Mouse (Mus musculus): ENCODE measurements around the gene Baiap2. TPM values are rescaled to one million over a fixed set of nuclear protein-coding genes. Genes with fewer than 3 reads are reported as not detected.
A peak's percentile ranks its signal among the peaks of the same experiment; 100 is the strongest.

Baiap2 gene
- total and polyA plus RNA-seq, 2 experiments = 11.6 to 45.6 TPM

DNA sequence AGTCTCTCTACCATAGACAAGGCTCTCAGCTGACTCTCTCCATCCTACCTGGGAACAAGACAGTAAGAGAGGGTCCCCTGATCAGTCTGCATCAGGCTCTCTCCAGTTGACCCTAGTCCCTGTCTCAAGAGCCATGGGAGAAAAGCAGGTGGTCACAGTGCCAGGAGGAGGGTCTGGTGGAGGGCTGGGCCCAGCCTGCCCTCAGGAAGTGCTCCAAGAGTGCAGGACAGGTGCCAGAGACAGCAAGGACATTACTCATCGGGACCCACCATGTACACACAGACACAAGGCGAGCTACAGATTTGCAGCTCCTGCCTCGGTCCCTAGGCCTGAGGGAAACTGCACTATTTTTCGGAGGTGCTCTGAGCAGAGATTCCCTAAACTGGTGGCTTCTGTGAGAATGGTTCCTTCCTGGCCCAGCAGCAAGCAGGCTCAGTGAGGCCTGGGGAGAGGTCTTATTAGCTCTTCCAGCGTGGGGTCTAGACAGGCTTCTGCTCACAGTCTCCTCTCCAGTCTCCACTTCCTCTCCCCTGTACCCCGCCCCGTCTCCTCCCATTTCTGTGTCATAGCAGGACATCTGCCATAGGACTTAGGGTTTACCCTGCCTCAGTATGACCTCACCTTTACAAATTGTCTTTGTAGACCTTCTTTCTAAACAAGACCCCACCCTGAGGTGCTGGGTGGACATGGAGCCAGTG, 99.7 kb downstream of the Baiap2 start:
- no peak for TF ChIP-seq POLR2A (IDR thresholded peaks at IDR 0.05; ENCODE audit: extremely low read depth, insufficient read depth, low read length)
- no peaks in the 10 kb centered on the region for H3K36me3 ChIP-seq (ENCODE audit: control insufficient read depth, insufficient read depth, low read length)
- H3K79me2 ChIP-seq (ENCODE audit: control insufficient read depth, insufficient read depth, low read length) = no peaks in the 10 kb centered on the region
- no peak overlapping the region for H3K4me3 ChIP-seq (ENCODE audit: insufficient read depth, low read depth, low read length)
- DNase-seq (ENCODE audit: extremely low read depth, low read depth, low spot score) = no peak
- H3K4me1 ChIP-seq (ENCODE audit: control insufficient read depth, insufficient read depth, low read length) = peaks cover 3% of the 10 kb centered on the region; the same call in 1 of the 2 replicates
- WGBS = 71% methylated on average over 7 of the region's 7 CpGs
- peaks cover 5% of the 10 kb centered on the region; the same call in 1 of the 2 replicates for H3K27me3 ChIP-seq (ENCODE audit: control insufficient read depth, insufficient read depth, low read length)
- no peak overlapping the region for H3K9ac ChIP-seq (ENCODE audit: low read depth, low read length)
- peak overlapping the region; percentile 62 for H3K27ac ChIP-seq (replicated peaks; ENCODE audit: insufficient read depth, low read depth, low read length)

DNA sequence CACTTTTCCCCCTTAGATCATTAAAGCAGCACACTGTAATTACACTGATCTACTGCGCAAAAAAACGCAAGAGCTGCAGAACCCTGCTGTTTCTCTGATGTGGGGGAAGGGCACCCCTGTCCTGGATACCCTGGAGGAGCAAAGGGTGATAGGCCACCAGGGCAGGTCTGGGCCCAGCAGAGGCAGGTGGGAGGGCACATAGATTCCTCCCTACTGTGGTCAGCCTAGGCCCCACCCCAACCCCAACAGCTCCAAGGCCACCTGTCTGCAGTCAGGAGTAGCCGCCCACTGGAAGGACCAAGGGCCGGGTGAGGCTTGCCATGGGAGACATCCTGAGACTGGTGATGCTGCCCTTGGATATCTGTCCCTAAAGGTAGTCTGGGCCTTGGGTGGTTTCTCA, 102.8 kb downstream of the Baiap2 start:
- no peaks in the 10 kb centered on the region for H3K79me2 ChIP-seq (ENCODE audit: control insufficient read depth, insufficient read depth, low read length)
- no peak overlapping the region for H3K27ac ChIP-seq (replicated peaks; ENCODE audit: insufficient read depth, low read depth, low read length)
- 70% methylated on average over 4 of the region's 4 CpGs for WGBS
- H3K9ac ChIP-seq (ENCODE audit: low read depth, low read length) = no peak overlapping the region
- peaks cover 3% of the 10 kb centered on the region; the same call in 1 of the 2 replicates for H3K4me1 ChIP-seq (ENCODE audit: control insufficient read depth, insufficient read depth, low read length)
- no peak for DNase-seq (ENCODE audit: extremely low read depth, low read depth, low spot score)
- no peaks in the 10 kb centered on the region for H3K36me3 ChIP-seq (ENCODE audit: control insufficient read depth, insufficient read depth, low read length)
- H3K4me3 ChIP-seq (ENCODE audit: insufficient read depth, low read depth, low read length) = no peak overlapping the region
- TF ChIP-seq POLR2A (IDR thresholded peaks at IDR 0.05; ENCODE audit: extremely low read depth, insufficient read depth, low read length) = no peak
- peaks cover 5% of the 10 kb centered on the region; the same call in 1 of the 2 replicates for H3K27me3 ChIP-seq (ENCODE audit: control insufficient read depth, insufficient read depth, low read length)

DNA sequence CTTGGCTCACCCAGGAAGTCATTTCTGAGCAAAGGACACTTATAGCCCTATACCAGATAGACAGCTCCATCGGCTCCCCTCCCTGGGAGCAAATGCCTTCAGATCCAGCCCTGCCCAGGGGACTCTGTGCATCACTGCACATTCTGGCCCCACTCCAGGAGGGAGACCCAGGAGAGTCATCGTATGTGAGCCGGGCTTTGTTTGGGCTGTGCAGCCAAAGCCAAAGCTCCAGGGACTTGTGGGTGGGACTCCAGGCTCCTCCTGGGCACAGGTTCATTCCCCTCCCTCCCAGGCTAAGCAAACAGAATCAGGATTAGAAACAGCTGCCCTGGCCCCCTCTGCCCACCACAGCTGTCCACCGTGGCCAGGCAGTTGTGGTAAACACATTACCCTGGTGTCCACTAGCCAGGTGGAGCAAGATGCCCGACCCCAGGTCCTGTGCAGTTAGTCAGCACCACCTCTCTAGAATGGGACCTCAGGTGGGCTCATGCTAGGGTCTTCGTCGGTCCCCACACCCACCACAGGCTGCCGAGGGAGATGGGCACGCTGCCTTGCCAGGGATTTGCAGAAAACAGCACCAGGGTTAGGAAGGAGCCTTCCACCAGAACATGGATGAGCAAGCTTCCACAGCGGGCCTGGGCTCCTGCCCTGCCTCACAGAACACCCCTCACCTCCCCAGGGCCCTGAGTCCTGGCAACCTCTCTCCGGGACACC, 103.4 kb downstream of the Baiap2 start:
- peaks cover 3% of the 10 kb centered on the region; the same call in 1 of the 2 replicates for H3K4me1 ChIP-seq (ENCODE audit: control insufficient read depth, insufficient read depth, low read length)
- H3K9ac ChIP-seq (ENCODE audit: low read depth, low read length) = peak overlapping the region; percentile 16; the same call in 1 of the 2 replicates
- H3K79me2 ChIP-seq (ENCODE audit: control insufficient read depth, insufficient read depth, low read length) = no peaks in the 10 kb centered on the region
- H3K27ac ChIP-seq (replicated peaks; ENCODE audit: insufficient read depth, low read depth, low read length) = no peak overlapping the region
- H3K27me3 ChIP-seq (ENCODE audit: control insufficient read depth, insufficient read depth, low read length) = peaks cover 5% of the 10 kb centered on the region; the same call in 1 of the 2 replicates
- peak overlapping the region; percentile 40; the same call in 1 of the 2 replicates for H3K4me3 ChIP-seq (ENCODE audit: insufficient read depth, low read depth, low read length)
- 52% methylated on average over 11 of the region's 11 CpGs for WGBS
- TF ChIP-seq CTCF (IDR thresholded peaks at IDR 0.05; ENCODE audit: low read depth, low read length) (no peak), POLR2A (IDR thresholded peaks at IDR 0.05; ENCODE audit: extremely low read depth, insufficient read depth, low read length) (no peak)
- H3K36me3 ChIP-seq (ENCODE audit: control insufficient read depth, insufficient read depth, low read length) = no peaks in the 10 kb centered on the region
- DNase-seq (ENCODE audit: extremely low read depth, low read depth, low spot score) = no peak

DNA sequence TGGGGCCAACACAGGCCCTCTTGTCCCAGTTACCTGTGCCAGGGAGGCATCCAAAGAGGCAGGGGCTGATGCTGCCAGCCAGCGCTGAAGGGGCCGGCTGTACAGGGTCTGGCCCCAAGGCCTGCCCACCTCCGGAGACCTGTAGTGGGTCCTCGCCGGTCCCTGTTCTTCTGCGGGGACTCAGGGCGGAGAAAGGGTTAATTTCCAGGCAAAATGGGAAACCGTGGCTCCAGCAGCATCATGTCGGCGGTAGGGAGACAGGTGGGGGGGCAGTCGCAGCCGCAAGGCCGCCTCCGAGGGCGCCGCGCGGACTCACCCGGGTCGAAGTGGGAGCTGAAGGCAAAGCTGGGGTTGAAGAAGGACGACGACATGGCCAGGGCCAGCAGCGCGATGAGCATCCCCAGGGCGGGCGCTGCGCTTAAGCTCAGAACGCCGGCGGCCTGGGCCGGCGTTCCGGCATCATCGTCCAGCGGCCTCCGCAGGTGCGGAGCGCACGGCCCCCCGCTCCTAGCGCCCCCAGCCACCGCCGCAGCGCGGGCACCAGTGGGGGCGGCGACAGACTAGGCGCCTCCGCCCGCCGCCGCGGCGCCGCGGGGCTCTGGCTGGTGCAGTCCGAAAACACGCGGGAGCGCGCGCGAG, 104.1 kb downstream of the Baiap2 start, which contains the start of gene Aatk:
Gene Aatk (minus strand): TSS at position 615 of the 639 bp plus-strand sequence.
- Histone ChIP-seq H3K4me1 (ENCODE audit: control insufficient read depth, insufficient read depth, low read length) (peaks cover 3% of the 10 kb centered on the region; the same call in 1 of the 2 replicates), H3K79me2 (ENCODE audit: control insufficient read depth, insufficient read depth, low read length) (no peaks in the 10 kb centered on the region), H3K27ac (replicated peaks; ENCODE audit: insufficient read depth, low read depth, low read length) (no peak within 1 kb of the TSS), H3K9ac (ENCODE audit: low read depth, low read length) (peak within 1 kb of the TSS; percentile 16), H3K4me3 (ENCODE audit: insufficient read depth, low read depth, low read length) (peak within 1 kb of the TSS; percentile 40; the same call in 1 of the 2 replicates), H3K36me3 (ENCODE audit: control insufficient read depth, insufficient read depth, low read length) (no peaks in the 10 kb centered on the region), H3K27me3 (ENCODE audit: control insufficient read depth, insufficient read depth, low read length) (peaks cover 5% of the 10 kb centered on the region; the same call in 1 of the 2 replicates)
- WGBS = 5% methylated on average over 63 of the region's 63 CpGs
- TF ChIP-seq POLR2A (IDR thresholded peaks at IDR 0.05; ENCODE audit: extremely low read depth, insufficient read depth, low read length) (no peak), CTCF (IDR thresholded peaks at IDR 0.05; ENCODE audit: low read depth, low read length) (no peak)
- no peak for DNase-seq (ENCODE audit: extremely low read depth, low read depth, low spot score)

DNA sequence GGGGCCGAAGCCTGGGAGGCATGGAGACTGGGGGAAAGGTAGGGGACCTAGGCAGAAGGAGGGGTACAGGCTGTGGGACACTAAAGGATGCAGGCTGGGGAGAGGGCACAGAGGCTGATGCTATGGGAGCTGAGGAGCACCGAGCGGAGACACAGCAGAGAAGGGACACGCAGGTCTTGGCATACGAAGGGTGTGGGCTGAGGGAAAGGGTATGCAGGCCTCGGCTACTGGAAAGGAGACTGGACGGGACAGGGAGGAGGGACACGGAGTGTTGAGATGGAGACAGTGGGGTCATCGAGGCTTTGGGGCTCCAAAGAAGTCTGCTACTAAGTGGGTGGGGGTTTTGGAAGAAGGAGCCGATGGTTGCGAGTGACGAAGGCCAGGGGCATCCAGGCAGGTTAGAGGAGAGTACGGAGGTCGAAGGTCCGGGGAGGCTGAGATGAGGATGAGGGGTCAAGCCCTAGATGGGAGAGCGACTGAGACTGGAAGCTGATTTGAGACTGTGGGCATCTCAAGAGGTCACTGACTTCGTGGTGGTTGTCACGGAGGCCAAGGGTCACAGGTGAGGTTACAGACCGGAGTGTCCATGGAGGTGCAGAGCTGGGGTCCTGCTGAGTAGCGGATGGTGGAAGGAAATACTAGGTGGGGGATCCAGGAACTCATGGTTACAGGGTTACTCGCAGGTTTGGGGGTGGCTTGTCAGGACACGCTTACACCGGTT, 105.1 kb downstream of the Baiap2 start:
- DNase-seq (ENCODE audit: extremely low read depth, low read depth, low spot score) = no peak
- Histone ChIP-seq H3K4me3 (ENCODE audit: insufficient read depth, low read depth, low read length) (no peak overlapping the region; the same call in 1 of the 2 replicates), H3K27me3 (ENCODE audit: control insufficient read depth, insufficient read depth, low read length) (peaks cover 5% of the 10 kb centered on the region; the same call in 1 of the 2 replicates), H3K27ac (replicated peaks; ENCODE audit: insufficient read depth, low read depth, low read length) (no peak overlapping the region), H3K9ac (ENCODE audit: low read depth, low read length) (no peak overlapping the region), H3K36me3 (ENCODE audit: control insufficient read depth, insufficient read depth, low read length) (no peaks in the 10 kb centered on the region), H3K79me2 (ENCODE audit: control insufficient read depth, insufficient read depth, low read length) (no peaks in the 10 kb centered on the region), H3K4me1 (ENCODE audit: control insufficient read depth, insufficient read depth, low read length) (no peaks in the 10 kb centered on the region)
- no peak for TF ChIP-seq CTCF (IDR thresholded peaks at IDR 0.05; ENCODE audit: low read depth, low read length)
- no peak for TF ChIP-seq POLR2A (IDR thresholded peaks at IDR 0.05; ENCODE audit: extremely low read depth, insufficient read depth, low read length)
- WGBS = 29% methylated on average over 23 of the region's 23 CpGs
